Mouse (Mus musculus): ENCODE measurements around the gene Cfap43. TPM values are rescaled to one million over a fixed set of nuclear protein-coding genes. Genes with fewer than 3 reads are reported as not detected.

Gene Cfap43
- total RNA-seq, 1 experiment, result 1.5 TPM

DNA sequence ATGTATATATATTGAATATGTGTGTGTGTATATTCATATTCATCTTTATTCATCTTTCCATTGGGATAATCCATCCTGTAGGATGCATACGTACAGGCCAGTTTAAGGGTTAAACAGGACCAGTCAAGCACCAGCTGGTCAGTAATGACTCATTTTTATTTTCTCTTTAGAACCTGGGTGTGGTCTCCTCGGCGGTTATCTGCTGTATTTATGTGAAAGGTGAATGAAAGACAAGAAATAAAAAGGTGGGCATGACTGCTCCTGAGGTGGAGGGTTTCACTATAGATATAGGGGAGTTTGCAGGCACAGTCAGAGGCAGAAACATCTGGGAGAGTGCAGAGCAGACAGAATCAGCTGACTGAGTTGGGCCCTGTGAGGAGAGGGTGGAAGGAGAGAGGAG lies 49.6 kb downstream of the Cfap43 start:
- no peak for TF ChIP-seq HCFC1 (IDR thresholded peaks at IDR 0.05; ENCODE audit: borderline replicate concordance, insufficient read depth, low read length)
- no peak for TF ChIP-seq ZC3H11A (IDR thresholded peaks at IDR 0.05; ENCODE audit: borderline replicate concordance, low read depth, low read length)
- no peak for TF ChIP-seq MAFK (IDR thresholded peaks at IDR 0.05; ENCODE audit: insufficient read depth, low read depth, low read length)
- TF ChIP-seq ZNF384 (IDR thresholded peaks at IDR 0.05; ENCODE audit: low read depth, low read length), result no peak
- no peak for TF ChIP-seq CHD2 (IDR thresholded peaks at IDR 0.05; ENCODE audit: low read depth, low read length)
- in situ Hi-C loops (cut with MboI; ENCODE audit: low sequenced_read_pairs in 2 of 2, unreplicated experiment in 2 of 2), result no loop called here
- Histone ChIP-seq H3K27ac (ENCODE audit: insufficient read depth, low read depth, low read length, poor library complexity, severe bottlenecking) (no peak overlapping the region), H3K36me3 (ENCODE audit: control insufficient read depth, insufficient read depth, low read length, poor library complexity, severe bottlenecking) (no peaks in the 10 kb centered on the region), H3K9ac (ENCODE audit: insufficient read depth, low read depth, low read length, poor library complexity, severe bottlenecking) (no peak overlapping the region), H3K4me1 (ENCODE audit: control insufficient read depth in 2 of 2, insufficient read depth in 2 of 2, low read length in 2 of 2, poor library complexity in 1 of 2) (peaks cover 0 to 2% of the 10 kb centered on the region in 2 experiments; a peak in 1 of 4 replicates), H3K9me3 (ENCODE audit: control insufficient read depth, insufficient read depth, low read depth, low read length) (no peaks in the 10 kb centered on the region), H3K4me3 (ENCODE audit: insufficient read depth in 1 of 2, low read depth in 1 of 2, low read length in 2 of 2, poor library complexity in 1 of 2, severe bottlenecking in 1 of 2) (no peak overlapping the region)
- DNase-seq (ENCODE audit: low read depth, low spot score), result no peak

DNA sequence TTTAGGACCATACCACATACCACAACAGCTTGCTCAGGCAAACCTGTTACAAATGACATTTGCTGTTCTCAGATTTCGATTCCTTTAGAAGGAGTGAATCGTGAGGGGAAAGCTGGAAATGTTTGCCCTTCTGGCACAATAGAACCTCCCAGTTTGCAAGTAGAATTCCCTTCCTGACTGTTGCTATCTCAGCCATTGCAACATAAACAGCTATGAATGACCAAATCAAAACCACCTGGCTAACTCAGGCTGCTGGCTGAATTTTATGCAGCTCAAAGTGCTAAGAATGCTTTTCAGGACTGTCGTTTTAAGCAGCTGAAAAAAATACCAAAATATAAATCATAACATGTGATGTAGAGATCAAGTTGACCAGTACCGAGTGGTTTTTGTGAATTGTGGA lies 50.1 kb downstream of the Cfap43 start:
- in situ Hi-C loops (cut with MboI; ENCODE audit: low sequenced_read_pairs in 2 of 2, unreplicated experiment in 2 of 2), result no loop called here
- H3K36me3 ChIP-seq (ENCODE audit: control insufficient read depth, insufficient read depth, low read length, poor library complexity, severe bottlenecking), result no peaks in the 10 kb centered on the region; the same call in 1 of the 2 replicates
- no peak overlapping the region for H3K27ac ChIP-seq (ENCODE audit: insufficient read depth, low read depth, low read length, poor library complexity, severe bottlenecking)
- no peaks in the 10 kb centered on the region for H3K9me3 ChIP-seq (ENCODE audit: control insufficient read depth, insufficient read depth, low read depth, low read length)
- DNase-seq (ENCODE audit: low read depth, low spot score), result no peak
- H3K4me3 ChIP-seq (ENCODE audit: insufficient read depth in 1 of 2, low read depth in 1 of 2, low read length in 2 of 2, poor library complexity in 1 of 2, severe bottlenecking in 1 of 2), result no peak overlapping the region
- H3K9ac ChIP-seq (ENCODE audit: insufficient read depth, low read depth, low read length, poor library complexity, severe bottlenecking), result no peak overlapping the region
- TF ChIP-seq ZNF384 (IDR thresholded peaks at IDR 0.05; ENCODE audit: low read depth, low read length), result no peak
- no peak for TF ChIP-seq CHD2 (IDR thresholded peaks at IDR 0.05; ENCODE audit: low read depth, low read length)
- no peak for TF ChIP-seq ZC3H11A (IDR thresholded peaks at IDR 0.05; ENCODE audit: borderline replicate concordance, low read depth, low read length)
- no peak for TF ChIP-seq HCFC1 (IDR thresholded peaks at IDR 0.05; ENCODE audit: borderline replicate concordance, insufficient read depth, low read length)
- no peak for TF ChIP-seq MAFK (IDR thresholded peaks at IDR 0.05; ENCODE audit: insufficient read depth, low read depth, low read length)
- H3K4me1 ChIP-seq (ENCODE audit: control insufficient read depth in 2 of 2, insufficient read depth in 2 of 2, low read length in 2 of 2, poor library complexity in 1 of 2), result peaks cover 0 to 2% of the 10 kb centered on the region in 2 experiments; a peak in 1 of 4 replicates

DNA sequence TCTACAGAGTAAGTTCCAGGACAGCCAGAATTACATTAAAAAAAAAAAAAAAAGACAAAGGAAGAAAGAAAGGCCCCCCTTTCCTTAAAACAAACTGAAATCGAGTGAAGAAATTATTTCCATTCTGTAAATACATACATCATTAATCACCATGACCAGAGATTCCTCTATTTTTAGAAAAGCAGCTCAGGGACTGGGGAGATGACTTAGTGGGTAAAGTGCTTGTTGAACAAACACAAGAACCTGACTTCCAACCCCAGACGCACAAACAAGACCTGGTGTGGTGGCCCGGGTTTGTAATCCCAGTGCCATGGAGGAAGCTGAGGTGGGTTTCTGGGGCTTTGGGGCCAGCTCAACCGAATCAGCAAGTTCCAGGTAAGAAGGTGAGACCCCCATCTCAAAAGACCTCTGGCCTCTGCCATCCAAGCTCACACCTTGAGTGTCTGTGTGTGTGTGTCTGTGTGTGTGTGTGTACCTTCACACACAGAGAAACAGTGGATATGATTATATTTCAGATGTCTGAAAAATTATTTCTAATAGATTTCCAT lies 51.4 kb downstream of the Cfap43 start:
- H3K27ac ChIP-seq (ENCODE audit: insufficient read depth, low read depth, low read length, poor library complexity, severe bottlenecking), result no peak overlapping the region
- no peaks in the 10 kb centered on the region; the same call in 1 of the 2 replicates for H3K36me3 ChIP-seq (ENCODE audit: control insufficient read depth, insufficient read depth, low read length, poor library complexity, severe bottlenecking)
- in situ Hi-C loops (cut with MboI; ENCODE audit: low sequenced_read_pairs in 2 of 2, unreplicated experiment in 2 of 2), result no loop called here
- TF ChIP-seq CHD2 (IDR thresholded peaks at IDR 0.05; ENCODE audit: low read depth, low read length), result no peak
- TF ChIP-seq MAFK (IDR thresholded peaks at IDR 0.05; ENCODE audit: insufficient read depth, low read depth, low read length), result no peak
- TF ChIP-seq ZNF384 (IDR thresholded peaks at IDR 0.05; ENCODE audit: low read depth, low read length), result no peak
- TF ChIP-seq ZC3H11A (IDR thresholded peaks at IDR 0.05; ENCODE audit: borderline replicate concordance, low read depth, low read length), result no peak
- no peak for TF ChIP-seq HCFC1 (IDR thresholded peaks at IDR 0.05; ENCODE audit: borderline replicate concordance, insufficient read depth, low read length)
- H3K9ac ChIP-seq (ENCODE audit: insufficient read depth, low read depth, low read length, poor library complexity, severe bottlenecking), result no peak overlapping the region
- DNase-seq (ENCODE audit: low read depth, low spot score), result no peak
- H3K9me3 ChIP-seq (ENCODE audit: control insufficient read depth, insufficient read depth, low read depth, low read length), result no peaks in the 10 kb centered on the region
- peaks cover 0 to 2% of the 10 kb centered on the region in 2 experiments; a peak in 1 of 4 replicates for H3K4me1 ChIP-seq (ENCODE audit: control insufficient read depth in 2 of 2, insufficient read depth in 2 of 2, low read length in 2 of 2, poor library complexity in 1 of 2)
- no peak overlapping the region for H3K4me3 ChIP-seq (ENCODE audit: insufficient read depth in 1 of 2, low read depth in 1 of 2, low read length in 2 of 2, poor library complexity in 1 of 2, severe bottlenecking in 1 of 2)

DNA sequence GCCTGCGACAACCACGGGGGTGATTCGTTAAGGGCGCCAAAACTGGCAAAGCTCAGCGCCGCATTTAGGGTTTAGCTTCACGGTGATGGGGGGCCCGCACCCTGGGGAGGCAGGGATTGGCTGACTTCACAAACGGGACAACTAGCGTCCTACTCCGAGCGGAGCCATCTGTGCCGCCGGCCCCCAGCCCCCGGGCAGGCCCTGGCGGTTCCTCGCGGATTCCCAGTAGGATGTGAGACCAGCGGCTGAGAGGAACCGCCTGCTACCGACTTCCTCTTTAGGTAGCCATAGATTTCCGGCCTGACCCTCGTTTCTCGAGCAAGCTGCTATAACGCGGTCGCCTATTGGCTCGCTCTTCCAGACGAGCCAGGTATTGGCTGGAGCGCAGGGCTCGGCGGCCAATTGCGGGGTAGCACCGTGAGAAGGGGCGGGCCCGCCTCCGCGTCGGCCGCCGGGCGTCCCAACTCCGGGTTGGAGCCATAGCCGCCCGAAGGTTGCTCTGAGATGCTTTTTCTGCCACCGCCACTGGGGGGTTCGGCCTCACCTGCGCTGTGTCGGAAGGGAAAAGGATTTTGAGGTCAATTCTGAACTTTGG lies 53.6 kb downstream of the Cfap43 start, which contains the start of gene Gsto2:
Gene Gsto2 (plus strand): TSS at position 182 of the 595 bp plus-strand sequence.
- TF ChIP-seq ZC3H11A (IDR thresholded peaks at IDR 0.05; ENCODE audit: borderline replicate concordance, low read depth, low read length) (no peak), ZNF384 (IDR thresholded peaks at IDR 0.05; ENCODE audit: low read depth, low read length) (no peak), MAFK (IDR thresholded peaks at IDR 0.05; ENCODE audit: insufficient read depth, low read depth, low read length) (no peak), CHD2 (IDR thresholded peaks at IDR 0.05; ENCODE audit: low read depth, low read length) (peak; percentile 58; the same call in 1 of the 2 replicates), HCFC1 (IDR thresholded peaks at IDR 0.05; ENCODE audit: borderline replicate concordance, insufficient read depth, low read length) (no peak)
- no peaks in the 10 kb centered on the region for H3K9me3 ChIP-seq (ENCODE audit: control insufficient read depth, insufficient read depth, low read depth, low read length)
- H3K9ac ChIP-seq (ENCODE audit: insufficient read depth, low read depth, low read length, poor library complexity, severe bottlenecking), result peak within 1 kb of the TSS; percentile 67
- no peaks in the 10 kb centered on the region; the same call in 1 of the 2 replicates for H3K36me3 ChIP-seq (ENCODE audit: control insufficient read depth, insufficient read depth, low read length, poor library complexity, severe bottlenecking)
- no peak within 1 kb of the TSS for H3K27ac ChIP-seq (ENCODE audit: insufficient read depth, low read depth, low read length, poor library complexity, severe bottlenecking)
- H3K4me1 ChIP-seq (ENCODE audit: control insufficient read depth in 2 of 2, insufficient read depth in 2 of 2, low read length in 2 of 2, poor library complexity in 1 of 2), result no peaks in the 10 kb centered on the region
- DNase-seq (ENCODE audit: low read depth, low spot score), result peak; percentile 83
- in situ Hi-C loops (cut with MboI; ENCODE audit: low sequenced_read_pairs in 2 of 2, unreplicated experiment in 2 of 2), result no loop called here
- H3K4me3 ChIP-seq (ENCODE audit: insufficient read depth in 1 of 2, low read depth in 1 of 2, low read length in 2 of 2, poor library complexity in 1 of 2, severe bottlenecking in 1 of 2), result peak within 1 kb of the TSS; percentile 61 to 67

Measured in ES-E14 (cell line).